Mouse (Mus musculus) left cerebral cortex, adult 18-20 months (tissue): ENCODE results near the gene 9630041A04Rik. TPM values are rescaled to one million over a fixed set of nuclear protein-coding genes. Genes with fewer than 3 reads are reported as not detected.

Experiments used
- DNase-seq, 2 experiments: peaks; one replicate each; pipeline ENCODE4 v3.0.0; 2021 to 2022; ENCODE audit warnings: low spot score in 2 of 2, mixed read lengths in 1 of 2
- long read RNA-seq, 2 experiments: library from polyadenylated mRNA; stranded (forward); transcript quantifications; one replicate each; pipeline ENCODE4 v2.0.0; 2021
- total RNA-seq, 2 experiments: library from RNA; stranded (reverse); gene quantifications; 2 replicates each; pipeline ENCODE4 v1.2.3; 2021

The 9630041A04Rik gene
- total RNA-seq: not detected
- long read RNA-seq, experiment 1, partial matches to known transcripts: 0 of 1 reads
- long read RNA-seq, experiment 1, other reads (novel, unspliced or antisense): 1 of 1 reads
- long read RNA-seq, experiment 2: 0 reads

- no peak for DNase-seq
Observed at GRCm38 (mm10) chr9:101861596-101862471, at the start of gene 9630041A04Rik. 9630041A04Rik (plus strand) TSS chr9:101861841.

DNA sequence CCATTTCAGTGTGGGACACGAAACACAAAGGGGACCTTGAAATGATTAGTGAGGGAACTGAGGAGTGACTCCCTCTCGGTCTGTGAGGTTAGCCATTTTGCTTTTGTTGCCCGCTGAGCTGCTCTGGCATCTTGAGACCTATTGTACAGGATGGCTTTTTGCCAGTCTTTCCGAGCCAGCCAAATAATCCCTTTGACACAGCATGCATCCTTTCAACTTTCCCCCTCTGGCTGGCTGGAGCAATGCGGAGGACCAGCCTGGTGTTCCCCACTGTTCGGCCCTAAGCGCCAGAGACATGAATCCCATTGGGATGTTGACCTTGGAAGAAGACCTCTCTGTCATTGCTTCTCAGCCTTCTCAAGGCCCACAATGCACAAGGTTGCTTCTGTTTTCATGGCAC lies 37.7 kb upstream of the 9630041A04Rik start:
- DNase-seq: no peak

DNA sequence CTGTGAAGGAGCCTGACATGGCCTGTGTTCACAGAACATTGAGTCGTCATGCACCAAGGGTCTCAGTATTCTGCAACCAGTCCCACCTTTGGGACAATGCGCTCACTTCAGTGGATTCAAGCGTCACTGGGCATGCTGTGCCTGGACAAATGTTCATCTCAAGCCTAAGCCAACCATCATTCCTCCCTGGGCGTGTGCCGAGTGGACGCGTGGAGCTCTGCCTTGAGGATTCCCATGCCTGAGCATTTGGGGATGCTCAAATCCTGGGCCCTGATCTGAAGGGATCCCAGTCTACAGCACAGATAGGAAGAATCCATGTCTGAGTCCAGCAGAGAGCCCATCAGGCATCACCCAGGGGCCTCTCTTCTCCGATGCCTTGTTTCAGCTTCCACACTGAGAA lies 36.0 kb upstream of the 9630041A04Rik start:
- DNase-seq: no peak

DNA sequence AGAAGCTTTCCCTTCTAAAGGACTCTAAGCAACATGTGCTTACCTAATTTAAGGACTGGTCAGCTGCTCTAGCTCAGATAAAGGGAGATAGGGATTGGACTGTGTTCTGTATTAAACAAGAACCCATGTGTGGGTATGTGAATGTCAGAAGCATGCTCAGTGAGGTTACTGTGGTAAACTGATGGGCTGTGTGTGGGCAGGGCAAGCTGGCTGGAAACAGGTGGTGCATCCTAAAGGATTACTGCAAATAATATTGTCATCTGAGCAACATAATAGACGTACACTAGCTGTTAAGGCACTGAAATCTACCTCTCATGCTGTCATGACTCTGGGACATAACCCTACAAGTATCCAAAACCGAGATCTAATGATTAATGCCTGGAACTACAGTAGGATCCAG lies 28.0 kb upstream of the 9630041A04Rik start:
- DNase-seq: no peak

DNA sequence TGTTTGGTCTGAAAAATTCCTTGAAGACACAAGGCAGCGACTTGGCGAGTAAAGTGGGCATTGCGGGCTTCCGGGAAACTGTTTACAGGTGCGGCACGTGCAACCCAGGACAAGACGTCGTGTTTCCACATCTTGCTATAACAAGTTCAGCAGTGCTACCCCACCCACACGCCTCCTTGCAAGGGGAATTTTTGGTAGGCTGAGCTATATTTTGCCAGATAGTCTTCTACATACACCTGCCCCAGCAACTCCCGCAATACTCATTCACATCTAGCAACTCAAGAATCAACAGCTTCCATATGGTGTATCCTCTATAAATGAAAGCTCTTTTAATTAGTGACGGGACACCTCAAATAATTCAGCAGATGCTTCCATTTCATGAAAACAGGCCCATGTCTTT lies 20.5 kb upstream of the 9630041A04Rik start:
- no peak for DNase-seq

DNA sequence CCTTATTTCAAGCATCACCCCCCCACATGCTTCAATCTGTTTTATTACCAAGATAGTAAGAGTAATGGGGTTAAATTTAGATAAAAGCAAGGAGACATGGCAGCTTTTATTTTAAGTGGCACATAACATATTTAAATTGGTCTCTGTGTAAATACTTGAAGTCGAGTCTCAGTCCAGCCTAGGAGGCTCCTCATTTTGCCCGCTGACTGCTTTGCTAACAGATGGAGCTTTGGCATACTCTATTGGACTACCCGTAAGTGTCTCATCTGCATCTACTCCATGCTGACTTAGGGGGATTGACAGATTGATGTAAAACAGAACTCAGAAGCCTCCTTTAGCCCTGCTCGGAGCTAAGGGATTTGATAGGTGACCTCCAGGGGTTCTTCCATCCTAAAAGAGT lies 17.7 kb upstream of the 9630041A04Rik start:
- DNase-seq: no peak

DNA sequence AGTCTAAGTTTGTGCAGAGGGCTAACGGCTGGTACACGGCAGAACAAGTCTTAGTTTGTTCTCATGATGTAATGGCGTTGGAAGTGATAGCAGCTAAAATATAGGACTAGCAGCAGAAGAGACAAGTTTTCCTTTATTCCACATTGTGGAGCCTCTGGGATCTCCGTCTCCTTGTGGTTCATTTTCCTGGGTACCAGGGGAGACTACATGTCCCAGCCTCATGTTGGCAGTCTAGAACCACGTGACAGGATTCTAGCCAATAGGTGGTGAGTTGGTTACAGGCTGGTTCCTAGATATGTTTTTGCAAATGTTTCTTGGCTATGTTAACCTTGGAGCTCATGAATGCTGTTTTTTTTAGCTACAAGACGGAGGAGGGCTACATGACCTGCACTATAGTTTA lies 15.9 kb upstream of the 9630041A04Rik start:
- no peak for DNase-seq

- peak; percentile 35 to 41 for DNase-seq
Observed at GRCm38 (mm10) chr9:101862481-101863065, 932 bp downstream of the 9630041A04Rik start.

DNA sequence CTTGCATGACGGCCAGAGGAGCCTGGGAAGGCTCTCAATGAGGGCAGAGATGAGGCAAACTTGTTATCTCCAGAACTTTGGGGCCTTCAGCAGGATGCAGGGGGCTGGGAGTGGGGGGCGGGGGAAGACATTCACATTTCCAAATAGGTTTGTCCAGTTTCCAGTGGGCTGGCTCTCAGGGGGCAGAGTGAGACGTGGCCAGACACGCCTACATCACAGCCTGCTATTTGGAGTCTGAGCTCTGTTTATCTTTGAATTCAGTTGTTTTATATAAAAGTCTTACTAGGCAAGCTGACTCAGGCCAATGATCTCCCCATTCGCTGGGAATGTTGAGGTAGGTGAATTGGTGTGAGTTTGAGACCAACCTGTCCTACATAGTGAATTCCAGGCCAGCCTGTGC lies 1.5 kb downstream of the 9630041A04Rik start:
- DNase-seq: no peak

DNA sequence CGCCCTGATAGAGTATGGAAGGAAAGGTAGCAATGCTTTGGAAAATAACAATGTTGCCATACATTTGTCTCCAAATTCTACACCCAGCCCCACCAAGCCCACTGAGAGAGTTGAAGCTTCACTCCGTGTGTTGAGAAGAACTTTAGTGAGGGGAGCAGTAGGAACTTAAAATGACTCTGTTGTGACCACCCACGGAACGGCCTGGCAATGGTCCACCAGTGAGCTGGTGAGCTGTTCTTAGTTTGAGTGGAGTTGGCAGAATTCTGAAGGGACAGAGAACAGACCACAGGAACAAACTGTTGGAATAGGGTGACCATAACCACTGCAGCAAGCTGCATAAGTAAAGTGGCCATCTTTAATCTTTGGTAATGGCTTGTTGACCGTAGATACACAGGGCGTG lies 7.0 kb downstream of the 9630041A04Rik start:
- peak in 1 of 2 experiments; percentile 31 for DNase-seq

DNA sequence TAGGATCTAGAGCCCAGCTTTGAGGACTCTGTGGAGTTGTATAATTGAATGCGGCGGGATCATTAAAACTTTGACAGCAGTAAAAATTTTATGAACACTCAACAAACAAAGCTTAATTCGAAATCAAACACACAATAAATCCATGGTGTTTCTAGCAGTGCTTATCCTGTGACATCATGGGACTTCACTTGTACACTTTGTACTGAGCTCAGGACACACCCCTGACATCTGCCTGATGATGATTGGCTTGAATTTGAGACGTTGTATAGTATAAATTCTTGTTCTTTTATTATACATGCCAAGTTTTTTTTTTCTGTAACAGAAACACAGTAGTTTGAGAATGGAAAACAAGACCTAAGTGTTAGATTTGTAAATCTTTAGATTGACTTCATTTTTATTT lies 8.4 kb downstream of the 9630041A04Rik start:
- no peak for DNase-seq

DNA sequence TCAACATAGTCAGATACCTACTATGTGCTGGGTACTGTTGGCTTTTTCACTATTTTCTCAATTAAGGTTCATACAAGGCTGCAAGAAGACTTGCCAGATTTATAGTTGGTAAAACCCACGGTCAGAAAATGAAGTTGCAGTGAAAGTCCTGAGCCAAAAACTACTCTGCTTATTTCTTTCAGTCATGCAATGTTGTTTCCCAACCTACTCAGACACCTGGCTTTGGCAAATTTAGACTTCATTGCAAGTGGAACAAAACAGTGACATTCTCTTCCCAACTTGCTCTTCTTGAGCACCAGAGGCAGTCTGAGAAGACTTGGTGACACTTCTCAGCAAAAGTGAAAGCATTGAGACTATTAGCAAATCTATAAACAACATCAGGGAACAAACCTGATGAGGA lies 13.7 kb downstream of the 9630041A04Rik start:
- no peak for DNase-seq

- no peak for DNase-seq
Observed at GRCm38 (mm10) chr9:101877109-101877987, 15.7 kb downstream of the 9630041A04Rik start.

DNA sequence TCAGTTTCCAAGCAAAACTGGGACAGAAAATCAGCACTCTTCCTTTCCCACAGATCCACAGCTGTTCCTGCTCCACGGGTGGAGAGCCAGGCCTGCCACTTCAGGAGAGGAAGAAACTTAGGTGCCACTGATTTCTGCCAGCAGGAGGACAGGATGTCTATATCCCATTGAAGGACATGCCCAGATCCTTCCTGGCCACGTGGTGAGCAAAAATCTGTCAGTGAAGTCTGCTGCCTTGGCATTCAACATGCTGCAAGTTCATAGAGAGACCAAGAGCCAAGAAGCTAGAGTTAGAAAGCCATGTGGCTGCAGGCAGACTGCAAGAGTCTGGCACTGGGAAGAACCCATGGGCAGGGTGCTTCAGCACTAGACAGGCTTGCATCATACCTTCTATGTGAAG lies 21.7 kb downstream of the 9630041A04Rik start:
- no peak for DNase-seq

GRCm38 (mm10) chr9:101897851-101898250 lies 36.2 kb downstream of the 9630041A04Rik start:
- DNase-seq: no peak

GRCm38 (mm10) chr9:101903406-101903805 lies 41.8 kb downstream of the 9630041A04Rik start:
- DNase-seq: no peak

GRCm38 (mm10) chr9:101907747-101908255 lies 46.2 kb downstream of the 9630041A04Rik start:
- no peak for DNase-seq

GRCm38 (mm10) chr9:101908849-101909248 lies 47.2 kb downstream of the 9630041A04Rik start:
- DNase-seq: no peak

- no peak for DNase-seq
Observed at GRCm38 (mm10) chr9:101909491-101909890, 47.9 kb downstream of the 9630041A04Rik start.

DNA sequence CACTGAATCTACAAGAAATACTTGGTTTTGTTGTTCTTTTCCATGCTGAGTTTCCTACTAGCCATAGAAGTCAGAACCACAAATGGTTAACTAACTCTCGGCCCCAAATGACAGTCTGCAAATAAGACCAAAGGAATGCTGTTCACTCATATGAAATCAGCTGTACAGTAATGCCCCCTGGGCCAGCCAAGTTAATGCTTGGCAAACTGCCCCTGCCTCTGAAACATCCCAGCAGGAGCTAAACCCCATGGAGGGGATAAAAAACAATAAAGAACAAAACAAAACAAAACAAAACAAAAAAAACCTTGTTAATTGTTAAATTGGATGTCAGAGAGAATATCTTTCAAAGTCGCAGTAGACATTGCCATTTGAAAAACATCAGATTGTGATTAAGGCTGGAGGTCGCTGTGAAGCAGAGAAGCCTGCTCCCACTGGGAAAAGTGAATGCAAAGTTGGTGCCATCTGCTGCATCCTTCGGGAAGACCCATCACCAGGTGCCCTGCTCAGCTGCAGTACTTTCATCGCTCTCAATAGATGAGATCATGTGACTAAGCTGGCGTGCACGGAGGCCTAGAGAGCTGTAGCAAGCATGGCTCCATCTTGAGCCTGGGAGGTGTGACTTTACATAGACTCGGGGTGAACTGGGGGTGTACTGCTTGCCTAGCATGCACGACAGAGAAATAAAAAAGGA lies 49.7 kb downstream of the 9630041A04Rik start:
- no peak for DNase-seq

GRCm38 (mm10) chr9:101915082-101915481 lies 53.4 kb downstream of the 9630041A04Rik start:
- no peak for DNase-seq
